Mouse (Mus musculus): Measurements from ENCODE around the gene Oasl2.
"Not testable (repeated sequence)": the region's sequence is repeated elsewhere in the genome, so short reads cannot be mapped to it uniquely, and the experiment has no call there.

DNA sequence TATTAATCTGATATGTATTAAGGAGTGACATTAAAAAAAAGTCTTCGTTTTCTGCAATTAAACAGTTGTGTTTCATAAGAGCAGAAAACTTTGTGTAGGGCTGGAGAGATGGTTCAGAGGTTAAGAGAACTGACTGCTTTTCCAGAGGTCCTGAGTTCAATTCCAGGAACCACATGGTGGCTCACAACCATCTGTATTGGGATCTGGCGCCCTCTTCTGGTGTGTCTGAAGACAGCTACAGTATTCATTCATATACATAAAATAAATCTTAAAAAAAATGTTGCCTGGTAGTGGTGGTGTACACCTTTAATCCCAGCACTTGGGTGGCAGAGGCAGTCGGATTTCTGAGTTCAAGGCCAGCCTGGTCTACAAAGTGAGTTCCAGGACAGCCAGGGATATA is 44.4 kb downstream of the Oasl2 start:
- TF ChIP-seq CTCF (IDR thresholded peaks at IDR 0.05; ENCODE audit: control insufficient read depth, insufficient read depth, low read length); POLR2A (IDR thresholded peaks at IDR 0.05; ENCODE audit: borderline replicate concordance, control insufficient read depth, low read depth, low read length): not testable (repeated sequence)
